Mouse (Mus musculus): ENCODE measurements around the gene Znrf4. TPM values are rescaled to one million over a fixed set of nuclear protein-coding genes. Genes with fewer than 3 reads are reported as not detected.
A peak's percentile ranks its signal among the peaks of the same experiment; 100 is the strongest.

Gene Znrf4
- polyA plus RNA-seq, 1 experiment from 2014 or later, result not detected

DNA sequence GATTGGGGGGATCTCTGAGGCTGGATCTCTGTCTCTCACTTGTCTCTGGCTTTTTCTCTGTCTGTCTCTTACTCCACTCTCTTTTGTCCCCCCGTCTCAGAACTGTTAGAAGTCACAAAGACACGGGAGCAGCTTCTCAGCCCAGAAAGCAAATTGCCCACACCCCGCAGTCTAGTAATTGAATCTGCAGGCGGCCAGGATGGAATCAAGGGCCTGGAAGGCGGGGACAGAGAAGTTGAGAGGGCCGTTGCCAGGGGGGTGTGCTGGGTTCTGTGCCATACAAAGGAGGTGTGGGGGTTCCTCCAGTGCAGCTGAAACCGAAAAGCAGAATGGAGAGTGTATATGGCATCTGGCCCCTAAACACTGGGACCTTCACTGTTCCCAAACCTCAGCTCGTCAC lies 30.5 kb upstream of the Znrf4 start:
- Histone ChIP-seq H3K4me1 (replicated peaks; ENCODE audit: control insufficient read depth, insufficient read depth, low read length) (no peaks in the 10 kb centered on the region), H3K27me3 (replicated peaks; ENCODE audit: control insufficient read depth, insufficient read depth, low read length) (no peaks in the 10 kb centered on the region; the same call in 1 of the 2 replicates), H3K36me3 (ENCODE audit: control insufficient read depth, insufficient read depth, low read length) (no peaks in the 10 kb centered on the region), H3K4me2 (no peak overlapping the region), H3K27ac (ENCODE audit: low read depth, low read length) (no peak overlapping the region), H3K4me3 (ENCODE audit: low read depth, low read length) (no peak overlapping the region), H3K9me3 (ENCODE audit: control insufficient read depth, low read length) (no peaks in the 10 kb centered on the region), H3K9ac (ENCODE audit: low read depth, low read length) (no peak overlapping the region)
- no peak for ATAC-seq (replicated peaks; ENCODE audit: low FRiP score)
- 56% methylated on average over 8 of the region's 8 CpGs for WGBS
- peak; percentile 22 for DNase-seq (ENCODE audit: low spot score)

DNA sequence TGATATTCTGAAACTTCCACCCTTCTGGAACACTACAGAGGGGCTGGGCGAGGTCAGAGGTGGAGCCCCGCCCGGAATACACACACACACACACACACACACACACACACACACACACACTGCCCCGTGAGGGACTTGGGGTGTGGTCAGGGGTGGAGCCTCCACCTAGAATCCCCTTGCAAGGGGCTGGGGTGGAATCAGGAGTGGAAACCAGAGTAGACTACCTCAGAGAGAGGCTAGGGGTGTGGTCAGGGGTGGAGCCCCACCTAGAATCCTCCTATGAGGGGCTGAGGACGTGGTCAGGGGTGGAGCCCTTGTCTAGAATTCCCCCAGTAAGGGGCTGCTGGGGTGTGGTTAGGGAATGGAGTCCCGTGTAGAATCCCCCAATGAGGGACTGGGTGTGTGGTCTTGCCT lies 28.3 kb upstream of the Znrf4 start:
- Histone ChIP-seq H3K9me3 (ENCODE audit: control insufficient read depth, low read length) (no peaks in the 10 kb centered on the region), H3K9ac (ENCODE audit: low read depth, low read length) (no peak overlapping the region), H3K4me3 (ENCODE audit: low read depth, low read length) (no peak overlapping the region), H3K4me1 (replicated peaks; ENCODE audit: control insufficient read depth, insufficient read depth, low read length) (no peaks in the 10 kb centered on the region), H3K27ac (ENCODE audit: low read depth, low read length) (no peak overlapping the region), H3K4me2 (no peak overlapping the region), H3K36me3 (ENCODE audit: control insufficient read depth, insufficient read depth, low read length) (no peaks in the 10 kb centered on the region), H3K27me3 (replicated peaks; ENCODE audit: control insufficient read depth, insufficient read depth, low read length) (no peaks in the 10 kb centered on the region; the same call in 1 of the 2 replicates)
- 33% methylated on average over 6 of the region's 6 CpGs for WGBS
- peak; percentile 56 for ATAC-seq (replicated peaks; ENCODE audit: low FRiP score)
- peak; percentile 33 for DNase-seq (ENCODE audit: low spot score)

DNA sequence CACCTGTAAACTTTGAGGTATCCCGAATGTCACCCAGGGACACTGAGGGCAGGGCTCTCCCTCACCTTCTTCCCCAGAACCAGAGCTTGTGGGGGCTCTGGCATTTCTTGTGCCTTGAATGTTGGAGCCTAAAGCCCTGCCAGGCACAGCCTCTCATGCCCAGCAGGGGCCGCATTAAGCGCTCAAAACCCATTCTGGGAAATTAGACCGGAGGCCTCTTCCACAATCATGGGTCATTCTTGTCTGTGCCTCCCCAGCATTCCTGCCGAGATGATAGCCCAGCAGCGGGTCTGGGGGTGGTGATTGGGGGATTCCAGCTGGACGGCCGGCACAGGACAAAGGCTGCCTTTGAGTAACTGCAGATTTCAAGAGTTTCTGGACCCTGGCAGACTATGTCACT lies 25.7 kb upstream of the Znrf4 start:
- 48% methylated on average over 8 of the region's 8 CpGs for WGBS
- H3K27ac ChIP-seq (ENCODE audit: low read depth, low read length), result no peak overlapping the region
- no peaks in the 10 kb centered on the region for H3K4me1 ChIP-seq (replicated peaks; ENCODE audit: control insufficient read depth, insufficient read depth, low read length)
- no peak overlapping the region for H3K4me2 ChIP-seq
- no peaks in the 10 kb centered on the region; the same call in none of the 2 replicates for H3K27me3 ChIP-seq (replicated peaks; ENCODE audit: control insufficient read depth, insufficient read depth, low read length)
- no peak overlapping the region for H3K4me3 ChIP-seq (ENCODE audit: low read depth, low read length)
- H3K9ac ChIP-seq (ENCODE audit: low read depth, low read length), result no peak overlapping the region
- DNase-seq (ENCODE audit: low spot score) (peak; percentile 31), ATAC-seq (replicated peaks; ENCODE audit: low FRiP score) (no peak)
- H3K36me3 ChIP-seq (ENCODE audit: control insufficient read depth, insufficient read depth, low read length), result no peaks in the 10 kb centered on the region
- H3K9me3 ChIP-seq (ENCODE audit: control insufficient read depth, low read length), result no peaks in the 10 kb centered on the region

DNA sequence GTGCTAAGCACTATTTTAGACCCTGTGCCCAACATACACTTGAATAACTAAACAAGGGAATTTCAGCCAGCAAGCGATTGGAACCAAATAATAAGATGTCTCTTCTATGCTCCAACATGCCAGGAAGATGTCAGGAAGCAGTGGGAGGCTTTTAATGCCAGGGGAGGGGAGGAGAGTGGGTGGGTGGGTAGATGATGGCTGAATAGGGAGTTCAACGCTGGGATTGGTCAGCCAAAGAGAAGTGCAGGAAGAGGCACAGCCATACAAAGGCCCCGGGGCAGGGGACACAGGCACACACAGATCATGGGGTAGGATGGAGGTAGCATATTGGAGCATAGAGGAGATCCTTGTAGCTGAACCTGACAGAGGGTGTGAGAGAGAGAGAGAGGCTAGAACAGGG lies 24.6 kb upstream of the Znrf4 start:
- DNase-seq (ENCODE audit: low spot score) (peak; percentile 24), ATAC-seq (replicated peaks; ENCODE audit: low FRiP score) (no peak)
- Histone ChIP-seq H3K4me2 (no peak overlapping the region), H3K9me3 (ENCODE audit: control insufficient read depth, low read length) (no peaks in the 10 kb centered on the region), H3K27ac (ENCODE audit: low read depth, low read length) (no peak overlapping the region), H3K4me1 (replicated peaks; ENCODE audit: control insufficient read depth, insufficient read depth, low read length) (no peaks in the 10 kb centered on the region), H3K36me3 (ENCODE audit: control insufficient read depth, insufficient read depth, low read length) (no peaks in the 10 kb centered on the region), H3K4me3 (ENCODE audit: low read depth, low read length) (no peak overlapping the region), H3K27me3 (replicated peaks; ENCODE audit: control insufficient read depth, insufficient read depth, low read length) (no peaks in the 10 kb centered on the region; the same call in none of the 2 replicates), H3K9ac (ENCODE audit: low read depth, low read length) (no peak overlapping the region)
- 78% methylated on average over 3 of the region's 3 CpGs for WGBS

DNA sequence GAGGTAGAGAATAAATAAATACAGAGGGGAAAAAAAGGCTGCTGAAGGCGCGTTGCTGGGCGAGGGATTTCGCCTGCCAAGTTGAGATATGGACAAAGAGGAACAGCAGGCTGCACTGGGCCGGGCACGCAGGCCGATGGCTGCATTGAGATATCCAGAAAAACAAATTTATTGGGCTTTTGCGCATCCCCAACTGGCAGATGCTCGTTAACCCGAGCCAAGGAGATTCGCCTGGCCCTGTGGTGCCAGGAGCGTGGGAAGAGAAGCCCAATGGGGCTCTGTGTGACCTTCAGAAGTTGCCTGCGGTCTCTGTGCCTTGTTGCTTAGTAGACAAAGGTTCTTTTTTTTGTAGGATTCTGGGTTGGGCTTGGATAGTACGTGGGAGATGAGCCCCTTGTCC lies 24.0 kb upstream of the Znrf4 start:
- no peak overlapping the region for H3K9ac ChIP-seq (ENCODE audit: low read depth, low read length)
- H3K36me3 ChIP-seq (ENCODE audit: control insufficient read depth, insufficient read depth, low read length), result no peaks in the 10 kb centered on the region
- H3K4me2 ChIP-seq, result no peak overlapping the region
- no peak overlapping the region for H3K27ac ChIP-seq (ENCODE audit: low read depth, low read length)
- ATAC-seq (replicated peaks; ENCODE audit: low FRiP score) (no peak), DNase-seq (ENCODE audit: low spot score) (peak; percentile 30)
- no peaks in the 10 kb centered on the region for H3K9me3 ChIP-seq (ENCODE audit: control insufficient read depth, low read length)
- WGBS, result 66% methylated on average over 14 of the region's 14 CpGs
- H3K4me3 ChIP-seq (ENCODE audit: low read depth, low read length), result no peak overlapping the region
- no peaks in the 10 kb centered on the region; the same call in none of the 2 replicates for H3K27me3 ChIP-seq (replicated peaks; ENCODE audit: control insufficient read depth, insufficient read depth, low read length)
- no peaks in the 10 kb centered on the region for H3K4me1 ChIP-seq (replicated peaks; ENCODE audit: control insufficient read depth, insufficient read depth, low read length)

DNA sequence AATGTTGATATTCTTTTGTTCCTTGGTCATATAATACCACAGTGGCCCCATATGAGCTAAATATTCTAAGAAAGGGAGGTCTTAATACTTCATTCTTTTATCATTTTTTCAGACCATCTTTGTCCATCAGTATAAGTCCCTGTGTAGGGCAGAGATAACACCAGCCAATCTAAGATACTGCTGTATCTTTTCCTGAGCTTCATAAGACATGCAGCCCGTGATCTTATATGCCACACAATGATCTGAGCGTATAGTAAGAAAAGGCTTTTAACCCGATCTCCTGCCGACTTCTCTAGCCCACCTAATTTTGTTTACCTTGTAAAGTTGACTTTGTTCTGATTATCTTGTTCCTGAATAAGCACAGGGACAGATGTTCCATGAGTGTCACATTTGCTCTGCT lies 12.7 kb upstream of the Znrf4 start:
- Histone ChIP-seq H3K4me1 (replicated peaks; ENCODE audit: control insufficient read depth, insufficient read depth, low read length) (no peaks in the 10 kb centered on the region), H3K27ac (ENCODE audit: low read depth, low read length) (no peak overlapping the region), H3K9me3 (ENCODE audit: control insufficient read depth, low read length) (no peaks in the 10 kb centered on the region), H3K36me3 (ENCODE audit: control insufficient read depth, insufficient read depth, low read length) (no peaks in the 10 kb centered on the region), H3K9ac (ENCODE audit: low read depth, low read length) (no peak overlapping the region), H3K4me3 (ENCODE audit: low read depth, low read length) (no peak overlapping the region), H3K27me3 (replicated peaks; ENCODE audit: control insufficient read depth, insufficient read depth, low read length) (no peaks in the 10 kb centered on the region), H3K4me2 (no peak overlapping the region)
- ATAC-seq (replicated peaks; ENCODE audit: low FRiP score) (no peak), DNase-seq (ENCODE audit: low spot score) (no peak)
- 57% methylated on average over 4 of the region's 4 CpGs for WGBS

DNA sequence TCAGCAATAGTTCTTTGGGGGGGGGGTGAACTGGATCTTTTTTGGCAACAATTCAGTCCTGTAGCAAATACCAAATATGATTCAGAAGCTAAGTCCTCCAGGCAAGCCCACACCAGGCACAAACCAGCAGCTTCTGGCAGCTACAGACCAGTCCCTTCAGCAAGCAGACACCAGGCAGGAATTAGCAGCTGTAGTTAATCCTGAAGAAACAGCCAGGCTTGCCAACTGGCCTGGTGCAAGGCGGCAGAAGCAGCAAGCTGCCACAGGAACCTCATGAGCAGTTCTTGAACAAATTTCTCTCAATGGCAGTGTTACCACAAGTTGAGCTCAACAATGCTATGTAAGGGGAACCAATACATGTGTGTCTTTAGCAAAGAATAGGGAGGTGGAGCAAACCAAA lies 10.5 kb upstream of the Znrf4 start:
- no peaks in the 10 kb centered on the region for H3K36me3 ChIP-seq (ENCODE audit: control insufficient read depth, insufficient read depth, low read length)
- H3K9me3 ChIP-seq (ENCODE audit: control insufficient read depth, low read length), result no peaks in the 10 kb centered on the region
- no peak overlapping the region for H3K9ac ChIP-seq (ENCODE audit: low read depth, low read length)
- no peaks in the 10 kb centered on the region for H3K4me1 ChIP-seq (replicated peaks; ENCODE audit: control insufficient read depth, insufficient read depth, low read length)
- DNase-seq (ENCODE audit: low spot score) (no peak), ATAC-seq (replicated peaks; ENCODE audit: low FRiP score) (no peak)
- no peak overlapping the region for H3K4me2 ChIP-seq
- H3K27me3 ChIP-seq (replicated peaks; ENCODE audit: control insufficient read depth, insufficient read depth, low read length), result no peaks in the 10 kb centered on the region
- no peak overlapping the region for H3K4me3 ChIP-seq (ENCODE audit: low read depth, low read length)
- no peak overlapping the region for H3K27ac ChIP-seq (ENCODE audit: low read depth, low read length)
- 65% methylated on average over 1 of the region's 1 CpGs for WGBS

DNA sequence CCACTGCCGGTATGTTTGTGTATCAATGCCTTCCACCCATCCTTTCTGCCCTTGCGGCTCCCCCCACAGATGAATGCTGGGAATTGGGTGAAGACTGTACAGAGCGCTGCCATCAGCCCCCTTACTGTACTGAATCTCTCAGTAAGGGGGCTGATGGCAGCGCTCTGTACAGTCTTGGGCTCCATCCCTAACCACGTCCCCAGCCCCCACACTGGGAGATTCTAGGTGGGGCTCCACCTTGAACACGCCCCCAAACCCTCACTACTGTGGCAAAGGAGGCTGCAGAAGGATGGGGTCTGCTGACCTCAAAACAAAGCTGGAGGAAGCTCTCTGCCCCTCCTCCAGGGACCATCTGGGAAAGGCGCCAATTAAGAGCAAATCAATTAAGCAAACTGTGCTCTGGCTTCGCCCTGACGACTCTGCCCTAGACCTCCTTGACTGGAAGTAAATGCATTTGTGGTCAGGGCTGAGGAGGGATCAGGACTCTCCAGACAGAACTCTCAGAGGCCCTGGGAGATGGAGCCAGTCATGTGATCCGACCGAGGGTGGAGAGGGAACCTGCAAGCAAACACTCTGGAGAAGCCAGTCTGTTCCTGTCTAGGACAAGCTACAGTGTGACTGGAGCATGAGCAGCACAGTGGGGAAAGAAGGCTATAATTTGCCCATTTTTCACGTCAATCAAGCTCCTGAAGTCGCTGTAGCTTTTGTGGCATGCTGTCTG lies 3.6 kb upstream of the Znrf4 start:
- DNase-seq (ENCODE audit: low spot score) (no peak), ATAC-seq (replicated peaks; ENCODE audit: low FRiP score) (no peak; the same call in 1 of the 2 replicates)
- Histone ChIP-seq H3K36me3 (ENCODE audit: control insufficient read depth, insufficient read depth, low read length) (no peaks in the 10 kb centered on the region), H3K4me1 (replicated peaks; ENCODE audit: control insufficient read depth, insufficient read depth, low read length) (no peaks in the 10 kb centered on the region; the same call in 1 of the 2 replicates), H3K27ac (ENCODE audit: low read depth, low read length) (no peak overlapping the region), H3K9ac (ENCODE audit: low read depth, low read length) (no peak overlapping the region), H3K4me3 (ENCODE audit: low read depth, low read length) (no peak overlapping the region), H3K27me3 (replicated peaks; ENCODE audit: control insufficient read depth, insufficient read depth, low read length) (peaks cover 50% of the 10 kb centered on the region), H3K4me2 (no peak overlapping the region), H3K9me3 (ENCODE audit: control insufficient read depth, low read length) (peaks cover 3% of the 10 kb centered on the region; the same call in 1 of the 2 replicates)
- 11% methylated on average over 13 of the region's 13 CpGs for WGBS

DNA sequence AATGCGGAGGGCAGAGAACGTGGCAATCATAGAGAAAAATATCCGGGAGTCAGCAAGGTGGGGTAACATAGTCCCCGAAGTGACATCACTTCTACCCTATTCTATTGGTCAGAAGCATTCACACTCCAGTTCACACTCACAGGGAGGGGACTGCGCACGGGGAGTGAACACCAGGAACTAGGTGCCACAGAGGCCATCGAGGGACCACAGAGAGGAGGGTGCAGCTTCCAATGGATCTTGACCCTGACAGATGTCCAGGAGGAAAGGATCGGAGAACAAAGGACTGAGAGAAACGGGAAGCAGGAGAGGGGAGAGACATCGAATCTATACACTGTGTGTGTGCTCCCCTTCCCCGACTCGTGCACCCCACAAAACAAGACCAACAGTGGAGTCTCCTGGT lies 2.7 kb upstream of the Znrf4 start:
- Histone ChIP-seq H3K9ac (ENCODE audit: low read depth, low read length) (no peak overlapping the region), H3K27me3 (replicated peaks; ENCODE audit: control insufficient read depth, insufficient read depth, low read length) (peaks cover 59% of the 10 kb centered on the region), H3K27ac (ENCODE audit: low read depth, low read length) (no peak overlapping the region), H3K4me2 (no peak overlapping the region), H3K4me1 (replicated peaks; ENCODE audit: control insufficient read depth, insufficient read depth, low read length) (no peaks in the 10 kb centered on the region; the same call in none of the 2 replicates), H3K4me3 (ENCODE audit: low read depth, low read length) (no peak overlapping the region), H3K9me3 (ENCODE audit: control insufficient read depth, low read length) (peaks cover 3% of the 10 kb centered on the region; the same call in 1 of the 2 replicates), H3K36me3 (ENCODE audit: control insufficient read depth, insufficient read depth, low read length) (no peaks in the 10 kb centered on the region)
- ATAC-seq (replicated peaks; ENCODE audit: low FRiP score) (no peak), DNase-seq (ENCODE audit: low spot score) (no peak)
- WGBS, result 49% methylated on average over 12 of the region's 12 CpGs

Measured in liver, embryonic 11.5 days (tissue).